Mouse (Mus musculus) bone marrow, adult 2 months (tissue): ENCODE measurements around the gene Lbr. TPM values are rescaled to one million over a fixed set of nuclear protein-coding genes. Genes with fewer than 3 reads are reported as not detected.

Experiments used
- H3K27ac ChIP-seq: fragments of 200-500 bp; 2 replicates; pipeline ENCODE4 v1.5.1; 2012; ENCODE audit warnings: low read depth, mild to moderate bottlenecking, control low read depth, inconsistent platforms, low read length; ENCODE audit not compliant: control insufficient read depth, poor library complexity, insufficient read depth
- H3K4me1 ChIP-seq: fragments of 200-500 bp; 2 replicates; pipeline ENCODE4 v1.6.1; 2011; ENCODE audit warnings: low read length; ENCODE audit not compliant: control insufficient read depth, insufficient read depth
- H3K4me3 ChIP-seq: fragments of 200-500 bp; replicated peaks from 2 replicates; pipeline ENCODE3; 2011; ENCODE audit warnings: mild to moderate bottlenecking, low read depth, low read length, control low read depth; ENCODE audit not compliant: control insufficient read depth
- CTCF ChIP-seq: fragments of 200-500 bp; IDR thresholded peaks from 2 replicates; pipeline ENCODE4 v1.5.1; 2011; ENCODE audit warnings: low read length, control low read depth; ENCODE audit not compliant: control insufficient read depth, insufficient read depth
- POLR2A ChIP-seq: fragments of 200-500 bp; IDR thresholded peaks from 2 replicates; pipeline ENCODE4 v1.6.1; 2011; ENCODE audit warnings: low read depth, mild to moderate bottlenecking, control low read depth, low read length, borderline replicate concordance; ENCODE audit not compliant: control insufficient read depth
- WGBS: fragments of 180-500 bp; shearing (Covaris S2); methylation state at CpG from one replicate; pipeline ENCODE4 v1.1.7; 2018; 5-methylcytosine and 5-hydroxymethylcytosine counted together
- polyA plus RNA-seq: library from polyadenylated mRNA; stranded (reverse); fragments of >200 nt; gene quantifications from 2 replicates; pipeline ENCODE4 v1.2.4, GENCODE M21; 2011; ENCODE audit warnings: low replicate concordance; ENCODE audit not compliant: missing spikeins, insufficient read depth, insufficient read length

Gene Lbr
- polyA plus RNA-seq, 1 experiment, result 176 TPM

GRCm38 (mm10) chr1:181873086-181873920 is 30.5 kb upstream of the Lbr start:
- WGBS, result 46% methylated on average over 9 of the region's 9 CpGs
- H3K4me3 ChIP-seq, result no peak overlapping the region
- H3K4me1 ChIP-seq, result peaks cover 15% of the 10 kb centered on the region
- H3K27ac ChIP-seq, result no peak overlapping the region
- TF ChIP-seq POLR2A (no peak), CTCF (no peak)

DNA sequence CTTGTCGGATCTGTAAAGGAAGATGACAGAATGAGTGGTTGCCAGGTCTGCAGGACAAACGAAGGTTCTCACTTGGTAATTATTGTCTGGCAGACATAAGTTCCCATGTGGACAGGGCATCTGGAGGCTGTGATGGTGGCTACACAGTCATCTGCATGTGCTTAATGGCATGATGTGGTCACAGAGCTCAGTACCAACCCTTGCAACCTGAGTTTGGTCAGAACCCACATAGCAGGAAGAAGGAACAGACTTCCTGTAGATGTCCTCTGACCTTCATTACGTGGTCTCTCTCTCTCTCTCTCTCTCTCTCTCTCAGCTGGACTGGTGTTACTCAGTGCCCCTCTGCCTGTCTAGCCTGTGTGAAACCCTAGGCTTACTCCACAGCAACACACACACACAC is 29.8 kb upstream of the Lbr start:
- TF ChIP-seq POLR2A (no peak), CTCF (no peak)
- 29% methylated on average over 3 of the region's 3 CpGs for WGBS
- Histone ChIP-seq H3K27ac (no peak overlapping the region), H3K4me1 (peaks cover 15% of the 10 kb centered on the region), H3K4me3 (no peak overlapping the region)

GRCm38 (mm10) chr1:181866429-181867280 is 23.8 kb upstream of the Lbr start:
- TF ChIP-seq CTCF, result no peak
- TF ChIP-seq POLR2A, result no peak
- peak overlapping the region; percentile 94 for H3K27ac ChIP-seq
- peaks cover 11% of the 10 kb centered on the region for H3K4me1 ChIP-seq
- WGBS, result 47% methylated on average over 6 of the region's 6 CpGs
- H3K4me3 ChIP-seq, result no peak overlapping the region

DNA sequence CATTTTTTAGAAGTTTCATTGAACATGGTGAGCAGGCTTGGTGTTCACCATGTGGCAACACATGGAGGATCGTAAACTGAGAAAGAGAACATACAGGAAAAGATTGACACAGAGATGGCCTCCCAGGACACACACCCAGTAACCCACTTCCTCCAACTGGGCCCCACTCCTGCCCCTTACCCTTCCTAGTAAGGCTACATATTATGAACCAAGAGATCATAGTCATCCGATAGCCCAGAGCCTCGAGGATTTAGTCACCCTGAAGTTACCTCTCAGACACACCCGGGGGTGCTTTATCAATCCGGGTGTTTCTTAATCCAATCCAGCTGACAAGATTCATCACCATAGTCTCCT is 23.0 kb upstream of the Lbr start:
- TF ChIP-seq CTCF (no peak), POLR2A (no peak)
- 15% methylated on average over 5 of the region's 5 CpGs for WGBS
- peak overlapping the region; percentile 94 for H3K27ac ChIP-seq
- H3K4me3 ChIP-seq, result no peak overlapping the region
- H3K4me1 ChIP-seq, result peaks cover 13% of the 10 kb centered on the region

DNA sequence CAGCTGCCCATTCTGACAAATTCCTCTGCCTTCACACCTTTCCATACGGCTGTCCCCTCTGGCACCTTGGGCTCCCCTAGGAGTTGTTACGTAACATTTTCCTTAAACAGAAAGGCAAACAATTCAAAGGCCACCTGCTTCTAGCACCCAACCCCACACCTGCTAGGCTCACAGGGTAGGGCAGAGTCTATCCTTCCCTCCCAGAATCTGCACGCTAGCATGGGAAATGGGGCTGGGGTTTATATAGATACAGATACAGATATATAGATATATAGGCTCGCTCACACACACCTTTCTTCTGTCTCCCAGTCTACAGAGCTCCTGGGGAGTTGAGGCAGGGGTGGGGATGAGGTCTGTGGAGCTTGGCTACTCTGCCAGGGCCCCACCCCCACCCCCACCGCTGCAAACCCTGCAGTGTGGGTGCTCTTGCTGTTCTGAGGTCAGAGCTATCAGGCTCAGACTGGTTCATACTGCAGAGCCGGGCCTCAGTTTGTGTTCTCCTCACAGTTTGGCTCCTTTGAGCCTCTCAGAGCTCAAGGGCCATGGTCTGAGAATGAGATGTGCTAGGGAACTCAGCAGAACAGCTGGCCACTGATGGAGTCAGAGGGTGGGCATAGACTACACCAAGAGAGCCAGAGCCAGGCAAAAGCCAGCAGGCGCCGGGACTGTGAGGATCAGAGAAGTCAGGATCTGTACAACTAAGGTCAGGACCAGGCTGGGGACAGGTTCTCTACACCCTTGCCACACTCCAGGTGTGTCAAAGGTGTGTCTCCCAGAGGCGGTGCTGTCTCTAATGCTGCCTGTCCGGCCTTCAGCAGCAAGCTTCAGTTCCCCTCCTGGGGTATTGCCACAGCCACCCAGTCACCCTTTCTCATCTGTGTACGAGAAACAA is 22.4 kb upstream of the Lbr start:
- Histone ChIP-seq H3K4me1 (peaks cover 13% of the 10 kb centered on the region), H3K27ac (peak overlapping the region; percentile 94), H3K4me3 (no peak overlapping the region)
- 53% methylated on average over 11 of the region's 11 CpGs for WGBS
- TF ChIP-seq POLR2A, result no peak
- TF ChIP-seq CTCF, result no peak

- H3K27ac ChIP-seq, result no peak overlapping the region
- TF ChIP-seq POLR2A (no peak), CTCF (no peak)
- no peak overlapping the region for H3K4me3 ChIP-seq
- 56% methylated on average over 8 of the region's 8 CpGs for whole genome bisulfite sequencing
- peaks cover 15% of the 10 kb centered on the region for H3K4me1 ChIP-seq
These were observed 20.6 kb upstream of the Lbr start for GRCm38 (mm10) chr1:181863431-181863830.

GRCm38 (mm10) chr1:181862676-181863374 is 20.0 kb upstream of the Lbr start:
- no peak for TF ChIP-seq CTCF
- TF ChIP-seq POLR2A, result no peak
- Histone ChIP-seq H3K27ac (no peak overlapping the region), H3K4me3 (no peak overlapping the region), H3K4me1 (peaks cover 15% of the 10 kb centered on the region)
- 74% methylated on average over 16 of the region's 16 CpGs for WGBS
